ENCODE assay signal across 8 mouse cellular contexts in the genomic region with DNA sequence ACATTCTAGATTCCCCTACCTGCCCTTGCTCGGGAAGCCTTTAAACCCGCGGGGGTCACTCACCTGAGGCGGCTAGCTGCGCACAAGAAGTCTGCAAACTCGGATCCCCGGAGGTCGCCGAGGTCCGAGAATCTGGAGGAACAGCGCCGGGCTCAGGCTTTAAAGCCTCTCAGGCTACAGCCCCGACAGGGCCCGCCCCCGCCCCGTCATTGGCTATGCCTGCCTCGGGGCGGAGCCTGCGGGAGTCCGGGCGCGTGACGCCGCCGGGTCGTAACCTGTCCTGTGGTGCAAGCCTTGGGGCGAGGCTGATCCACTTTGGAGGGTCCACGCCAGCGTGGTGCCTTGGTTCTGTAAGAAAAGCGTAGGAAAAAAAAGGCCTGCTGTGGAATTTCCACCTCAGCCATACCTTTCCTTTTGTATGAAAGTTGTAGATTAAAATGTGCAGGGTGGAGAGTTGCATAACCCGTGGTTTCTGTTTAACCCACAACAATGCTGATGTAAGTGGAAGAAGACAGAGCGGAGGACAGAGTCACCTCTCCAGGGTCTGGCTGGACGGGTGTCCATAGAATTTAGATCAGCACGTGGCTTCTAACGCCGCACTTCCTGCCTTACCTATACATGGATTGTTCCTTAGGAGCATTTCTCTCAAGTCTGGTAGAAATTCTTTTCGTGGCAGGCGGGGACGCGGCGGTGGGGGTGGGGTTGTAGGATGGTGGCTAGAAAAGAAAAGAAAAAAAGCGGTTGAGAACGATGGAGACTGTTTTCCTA. TPM values are rescaled to one million over a fixed set of nuclear protein-coding genes. Genes with fewer than 3 reads are reported as not detected.
DNase-seq lines count a peak whose midpoint lies in the region; ATAC-seq and TF ChIP-seq lines count a peak whose summit lies in the region.

A gene (minus strand): TSS at position 718 of the 768 bp plus-strand sequence.

- in situ Hi-C loops in Patski (cut with MboI; ENCODE audit: low pct_unique_long_range_greater_than_20kb) = no loop called here

- WGBS in hindbrain, embryonic 13.5 days = under 1% methylated on average over 43 of the region's 43 CpGs

- no peaks in the 10 kb centered on the region for H3K27me3 ChIP-seq in Patski
- H3K27me3 ChIP-seq in hindbrain, embryonic 13.5 days = no peaks in the 10 kb centered on the region

- POLR2A ChIA-PET in Patski (lab: Charles Lee) = interaction anchor here (0.9 to 2.1 kb wide), 6 partner anchors 11 to 68 kb away, joined by 3 to 7 read pairs (median 4); a partner anchor contains a TSS

- H3K4me1 ChIP-seq in hindbrain, embryonic 13.5 days (replicated peaks) = peaks cover 12% of the 10 kb centered on the region

- peak within 1 kb of the TSS; percentile 80 for H3K27ac ChIP-seq in hindbrain, embryonic 13.5 days

- peak within 1 kb of the TSS; percentile 74 for H3K4me2 ChIP-seq in hindbrain, embryonic 13.5 days

- ATAC-seq in Patski = peak; percentile 96
- ATAC-seq in hindbrain, embryonic 13.5 days (ENCODE audit: low FRiP score) = peak; percentile 99

- peak within 1 kb of the TSS; percentile 81 for H3K9ac ChIP-seq in hindbrain, embryonic 13.5 days

- peak within 1 kb of the TSS; percentile 76 for H3K4me3 ChIP-seq in hindbrain, embryonic 13.5 days

- CTCF ChIA-PET in Patski (lab: Charles Lee) = interaction anchor here (2.7 kb wide), 1 partner anchor 55 kb away, joined by 7 read pairs; no protein-coding TSS in a partner anchor

- no peaks in the 10 kb centered on the region for H3K9me3 ChIP-seq in hindbrain, embryonic 13.5 days

- peaks cover 25% of the 10 kb centered on the region for H3K36me3 ChIP-seq in hindbrain, embryonic 13.5 days

- no peak for TF ChIP-seq CTCF in Patski (IDR thresholded peaks at IDR 0.05)

- peak; percentile 72 for DNase-seq in Patski (ENCODE audit: low read depth, low spot score)
- peak; percentile 94 to 97 for DNase-seq in cerebellum, postnatal 14 days
- DNase-seq in frontal cortex, postnatal 14 days (ENCODE audit: low spot score in 2 of 2) = peak; percentile 87 to 88
- DNase-seq in layer of hippocampus, postnatal 25 days (ENCODE audit: extremely low spot score in 1 of 2, low spot score in 1 of 2) = peak; percentile 76 to 88
- peak; percentile 94 for DNase-seq in lung, postnatal 25 days (ENCODE audit: low spot score)
- DNase-seq in retina, embryonic 14.5 days (ENCODE audit: low spot score) = peak; percentile 95
- peak; percentile 92 for DNase-seq in thymus, postnatal 4 days

RNA-seq across cellular contexts. Expression of the gene that starts here (rescaled TPM):
- polyA plus RNA-seq in Patski (2021) = 6,297 TPM
- 129 and 131 TPM in 2 replicates for polyA plus RNA-seq in hindbrain, embryonic 13.5 days (2015; fragmentation: Nextera tagmentation; extraction: Ambion mirVana)
- 100 to 1,000 TPM; 119 to 130 TPM for total RNA-seq in layer of hippocampus, postnatal 25 days (2021)

Comparison
In these comparisons a context has a peak if more than half of its experiments do, and no peak if none do; other contexts are left out.
1. Peak in every context shown above with its lines: DNase-seq, ATAC-seq, H3K4me3 ChIP-seq and H3K27ac ChIP-seq.
2. RNA of the gene that starts here (polyA plus RNA-seq): 6,297 TPM in Patski (single experiment); 129 to 131 TPM in hindbrain, embryonic 13.5 days; every median in the first group is over 10 times any median in the second.